Mouse (Mus musculus) hindbrain, postnatal 0 days (tissue): ENCODE results near the gene Pced1b. TPM values are rescaled to one million over a fixed set of nuclear protein-coding genes. Genes with fewer than 3 reads are reported as not detected.

ENCODE experiments used
- ATAC-seq: fragments of 200-750 bp; cut with Nextera tagmentation; 2 replicates; pipeline ENCODE4 v1.8.0; 2017; ENCODE audit warnings: mild to moderate bottlenecking, moderate TSS enrichment, moderate library complexity
- DNase-seq: peaks from one replicate; pipeline ENCODE4 v3.0.0-alpha.2; 2015; ENCODE audit warnings: low spot score
- H3K27ac ChIP-seq: fragments of 300-500 bp; sonication (generic); 2 replicates; pipeline ENCODE4 v1.5.1; 2014; ENCODE audit warnings: mild to moderate bottlenecking
- H3K27me3 ChIP-seq: fragments of 300-500 bp; sonication (generic); 2 replicates; pipeline ENCODE4 v1.6.1; 2014; ENCODE audit warnings: low read length, mixed read lengths; ENCODE audit not compliant: insufficient read depth
- H3K36me3 ChIP-seq: fragments of 300-500 bp; sonication (generic); 2 replicates; pipeline ENCODE4 v1.6.1; 2014; ENCODE audit warnings: low read length, mixed read lengths; ENCODE audit not compliant: insufficient read depth
- H3K4me1 ChIP-seq: fragments of 300-500 bp; sonication (generic); 2 replicates; pipeline ENCODE4 v1.6.1; 2014; ENCODE audit warnings: antibody characterized with exemption, low read length, mixed read lengths; ENCODE audit not compliant: insufficient read depth
- H3K4me2 ChIP-seq: fragments of 300-500 bp; sonication (generic); 2 replicates; pipeline ENCODE4 v1.6.1; 2014; ENCODE audit warnings: low read depth, mild to moderate bottlenecking, low read length, moderate library complexity, mixed read lengths
- H3K4me3 ChIP-seq: fragments of 300-500 bp; sonication (generic); 2 replicates; pipeline ENCODE4 v1.5.1; 2014; ENCODE audit warnings: low read length
- H3K9ac ChIP-seq: fragments of 300-500 bp; sonication (generic); replicated peaks from 2 replicates; pipeline ENCODE4 v1.6.1; 2014; ENCODE audit warnings: mild to moderate bottlenecking, low read length, moderate library complexity, mixed read lengths
- H3K9me3 ChIP-seq: fragments of 300-500 bp; sonication (generic); 2 replicates; pipeline ENCODE4 v1.6.1; 2016; ENCODE audit warnings: low read length, mixed read lengths
- CTCF ChIP-seq: IDR thresholded peaks from 2 replicates; pipeline ENCODE4 v1.5.1; 2016; ENCODE audit warnings: antibody characterized with exemption, control low read depth, low read depth
- WGBS: fragments of 180-500 bp; shearing (Covaris S2); extraction: QIAGEN DNeasy Blood & Tissue Kit; methylation state at CpG from one replicate; pipeline ENCODE4 v1.1.7; 2014; 5-methylcytosine and 5-hydroxymethylcytosine counted together
- polyA plus RNA-seq: library from polyadenylated mRNA; unstranded; fragments of >200 nt; fragmentation: Nextera tagmentation; extraction: Ambion mirVana; gene quantifications from 2 replicates; pipeline ENCODE4 v1.2.1, GENCODE M21; 2015
- total RNA-seq: library from RNA; depleted of rRNA; stranded (reverse); fragments of >200 nt; gene quantifications from 2 replicates; pipeline ENCODE4 v1.2.3, GENCODE M21; 2014

The Pced1b gene
- total and polyA plus RNA-seq, 2 experiments from 2014 or later = 5.0 to 6.7 TPM

- H3K4me3 ChIP-seq = no peak overlapping the region
- H3K27ac ChIP-seq = no peak overlapping the region
- H3K27me3 ChIP-seq = no peaks in the 10 kb centered on the region
- 95% methylated on average over 6 of the region's 6 CpGs for WGBS
- no peaks in the 10 kb centered on the region for H3K4me1 ChIP-seq
- DNase-seq (no peak), ATAC-seq (no peak)
- TF ChIP-seq CTCF = no peak
- no peak overlapping the region for H3K9ac ChIP-seq
- H3K9me3 ChIP-seq = no peaks in the 10 kb centered on the region
- no peaks in the 10 kb centered on the region for H3K36me3 ChIP-seq
- H3K4me2 ChIP-seq = no peak overlapping the region
Observed at GRCm38 (mm10) chr15:97290351-97290750, 43.4 kb downstream of the Pced1b start.

- ATAC-seq (no peak), DNase-seq (no peak)
- H3K36me3 ChIP-seq = no peaks in the 10 kb centered on the region
- WGBS = 85% methylated on average over 21 of the region's 21 CpGs
- no peak overlapping the region for H3K4me2 ChIP-seq
- no peak overlapping the region for H3K4me3 ChIP-seq
- H3K27ac ChIP-seq = no peak overlapping the region
- H3K9me3 ChIP-seq = no peaks in the 10 kb centered on the region
- no peaks in the 10 kb centered on the region for H3K4me1 ChIP-seq
- H3K9ac ChIP-seq = no peak overlapping the region
- no peaks in the 10 kb centered on the region for H3K27me3 ChIP-seq
- TF ChIP-seq CTCF = no peak
Observed at GRCm38 (mm10) chr15:97291291-97292050, 44.6 kb downstream of the Pced1b start.

- no peak for TF ChIP-seq CTCF
- 26% methylated on average over 9 of the region's 9 CpGs for WGBS
- ATAC-seq (0 out of 2 replicates have a peak, but pooled peaks have one; percentile 35), DNase-seq (peak; percentile 33)
- Histone ChIP-seq H3K9ac (no peak overlapping the region), H3K4me2 (no peak overlapping the region), H3K4me3 (no peak overlapping the region), H3K27ac (no peak overlapping the region), H3K9me3 (no peaks in the 10 kb centered on the region), H3K27me3 (no peaks in the 10 kb centered on the region), H3K4me1 (no peaks in the 10 kb centered on the region), H3K36me3 (no peaks in the 10 kb centered on the region)
Observed at GRCm38 (mm10) chr15:97307935-97308334, 61.0 kb downstream of the Pced1b start.

GRCm38 (mm10) chr15:97309533-97309932, 62.6 kb downstream of the Pced1b start:
- Histone ChIP-seq H3K27ac (no peak overlapping the region), H3K27me3 (no peaks in the 10 kb centered on the region), H3K4me3 (no peak overlapping the region), H3K9ac (no peak overlapping the region), H3K4me1 (peaks cover 2% of the 10 kb centered on the region), H3K36me3 (no peaks in the 10 kb centered on the region), H3K4me2 (no peak overlapping the region), H3K9me3 (no peaks in the 10 kb centered on the region)
- TF ChIP-seq CTCF = no peak
- DNase-seq (no peak), ATAC-seq (no peak)
- WGBS = 94% methylated on average over 2 of the region's 2 CpGs

GRCm38 (mm10) chr15:97310251-97310650, 63.3 kb downstream of the Pced1b start:
- H3K9ac ChIP-seq = no peak overlapping the region
- 82% methylated on average over 9 of the region's 9 CpGs for WGBS
- DNase-seq = no peak
- ATAC-seq = no peak
- H3K4me3 ChIP-seq = no peak overlapping the region
- no peaks in the 10 kb centered on the region for H3K27me3 ChIP-seq
- H3K27ac ChIP-seq = no peak overlapping the region
- H3K36me3 ChIP-seq = no peaks in the 10 kb centered on the region
- no peak for TF ChIP-seq CTCF
- H3K4me2 ChIP-seq = no peak overlapping the region
- no peaks in the 10 kb centered on the region for H3K9me3 ChIP-seq
- peaks cover 9% of the 10 kb centered on the region for H3K4me1 ChIP-seq

- no peaks in the 10 kb centered on the region for H3K9me3 ChIP-seq
- no peaks in the 10 kb centered on the region for H3K27me3 ChIP-seq
- ATAC-seq = no peak
- H3K27ac ChIP-seq = no peak overlapping the region
- 80% methylated on average over 7 of the region's 7 CpGs for WGBS
- no peak overlapping the region for H3K4me2 ChIP-seq
- no peak overlapping the region for H3K9ac ChIP-seq
- peaks cover 10% of the 10 kb centered on the region for H3K4me1 ChIP-seq
- TF ChIP-seq CTCF = no peak
- no peaks in the 10 kb centered on the region for H3K36me3 ChIP-seq
- H3K4me3 ChIP-seq = no peak overlapping the region
- no peak for DNase-seq
Observed at GRCm38 (mm10) chr15:97311211-97311610, 64.3 kb downstream of the Pced1b start.

- Histone ChIP-seq H3K27ac (no peak overlapping the region), H3K9me3 (no peaks in the 10 kb centered on the region), H3K4me2 (no peak overlapping the region), H3K27me3 (no peaks in the 10 kb centered on the region), H3K36me3 (no peaks in the 10 kb centered on the region), H3K4me3 (no peak overlapping the region), H3K4me1 (peaks cover 10% of the 10 kb centered on the region), H3K9ac (no peak overlapping the region)
- ATAC-seq = no peak
- 92% methylated on average over 8 of the region's 8 CpGs for WGBS
- no peak for TF ChIP-seq CTCF
- no peak for DNase-seq
Observed at GRCm38 (mm10) chr15:97311937-97312336, 65.0 kb downstream of the Pced1b start.
